Comparison of ENCODE assay signal across 8 mouse cellular contexts in the genomic region with DNA sequence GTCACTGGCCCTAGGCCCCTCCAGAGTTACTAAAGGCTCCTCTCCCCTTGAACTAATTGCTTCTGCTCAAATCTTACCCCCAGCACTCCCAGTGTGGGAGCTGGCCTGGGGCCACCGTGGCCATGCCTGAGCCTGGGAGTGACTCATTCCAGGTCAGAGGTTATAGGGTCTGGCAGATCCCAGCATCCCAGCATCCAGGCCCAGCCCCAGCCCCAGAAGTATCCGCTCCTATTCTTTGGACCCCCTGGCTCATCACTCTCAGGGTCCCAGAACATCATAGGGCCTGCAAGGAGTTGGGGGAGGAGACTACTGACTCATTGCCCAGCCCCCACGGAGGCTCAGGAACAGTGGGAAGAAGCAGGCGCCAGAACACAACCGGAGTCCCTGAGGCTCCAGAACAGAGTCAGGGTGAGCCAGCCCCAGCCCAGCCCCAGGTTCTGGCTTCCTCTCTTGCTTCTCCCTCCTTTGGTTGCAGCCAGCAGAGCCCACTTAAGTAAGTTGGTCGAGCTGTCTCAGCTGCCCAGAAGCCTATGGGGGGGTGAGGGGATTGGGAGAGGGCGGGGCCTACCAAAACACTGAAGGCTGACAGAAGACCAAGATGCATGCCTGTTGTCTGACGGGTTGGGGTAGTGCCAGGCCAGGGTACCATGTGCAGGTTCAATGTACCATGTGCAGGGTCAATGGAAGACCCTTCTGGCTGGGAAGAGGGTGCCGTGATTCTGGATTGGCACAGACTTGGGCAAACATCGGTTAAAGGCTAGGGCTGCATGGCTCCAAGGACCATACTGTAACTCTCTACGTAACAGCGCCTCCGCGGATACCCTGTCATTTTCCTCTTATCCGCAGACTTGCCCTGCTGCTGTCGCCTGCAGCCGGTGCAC.
DNase-seq lines count a peak whose midpoint lies in the region; ATAC-seq and TF ChIP-seq lines count a peak whose summit lies in the region.

No protein-coding gene starts in this region.

- peaks cover 88% of the 10 kb centered on the region for H3K4me1 ChIP-seq in embryonic facial prominence, embryonic 10.5 days
- H3K4me1 ChIP-seq in hindbrain, embryonic 12.5 days = peaks cover 66% of the 10 kb centered on the region

- H3K4me3 ChIP-seq in gastrocnemius, adult 2 months = peak overlapping the region; percentile 66
- peak overlapping the region; percentile 72 for H3K4me3 ChIP-seq in embryonic facial prominence, embryonic 10.5 days
- H3K4me3 ChIP-seq in hindbrain, embryonic 12.5 days = peak overlapping the region; percentile 53

- H3K4me2 ChIP-seq in hindbrain, embryonic 12.5 days (replicated peaks) = peak overlapping the region; percentile 82

- no peaks in the 10 kb centered on the region for H3K9me3 ChIP-seq in embryonic facial prominence, embryonic 10.5 days
- H3K9me3 ChIP-seq in hindbrain, embryonic 12.5 days (replicated peaks) = no peaks in the 10 kb centered on the region

- WGBS in embryonic facial prominence, embryonic 10.5 days = 2% methylated on average over 17 of the region's 17 CpGs
- 2% methylated on average over 17 of the region's 17 CpGs for WGBS in hindbrain, embryonic 12.5 days

- H3K27me3 ChIP-seq in embryonic facial prominence, embryonic 10.5 days (replicated peaks; ENCODE audit: low read depth, poor library complexity, severe bottlenecking) = no peaks in the 10 kb centered on the region
- no peaks in the 10 kb centered on the region for H3K27me3 ChIP-seq in hindbrain, embryonic 12.5 days

- peak overlapping the region; percentile 72 for H3K27ac ChIP-seq in gastrocnemius, adult 2 months
- H3K27ac ChIP-seq in embryonic facial prominence, embryonic 10.5 days (replicated peaks) = peak overlapping the region; percentile 97
- peak overlapping the region; percentile 97 for H3K27ac ChIP-seq in hindbrain, embryonic 12.5 days

- DNase-seq in gastrocnemius, adult 2 months = peak; percentile 58
- DNase-seq in gastrocnemius, adult 18-20 months (ENCODE audit: low spot score) = no peak
- peak; percentile 40 for DNase-seq in CD4-positive, CD25-positive, alpha-beta regulatory T cell, adult 2 months (ENCODE audit: low read depth, low spot score)
- DNase-seq in embryonic facial prominence, embryonic 10.5 days (ENCODE audit: low spot score) = peak; percentile 66
- peak; percentile 56 for DNase-seq in mesoderm, embryonic 11.5 days (ENCODE audit: low read depth, low spot score)
- DNase-seq in cerebellum, adult 9-11 months = no peak

- intact Hi-C loops in gastrocnemius, adult 2 months (cut with DNase I) = no loop called here

- TF ChIP-seq CTCF in gastrocnemius, adult 2 months (IDR thresholded peaks at IDR 0.05) = no peak

- peak; percentile 58 for ATAC-seq in hindbrain, embryonic 12.5 days (ENCODE audit: low FRiP score)
- no peak for ATAC-seq in inflammation-experienced regulatory T-cells, adult 6 months

- peak overlapping the region; percentile 84 for H3K9ac ChIP-seq in hindbrain, embryonic 12.5 days

- H3K36me3 ChIP-seq in embryonic facial prominence, embryonic 10.5 days (replicated peaks) = peaks cover 34% of the 10 kb centered on the region
- H3K36me3 ChIP-seq in hindbrain, embryonic 12.5 days = no peaks in the 10 kb centered on the region

Comparison
In these comparisons a context has a peak if more than half of its experiments do, and no peak if none do; other contexts are left out.
1. DNase-seq: peak in gastrocnemius, adult 2 months (single experiment), CD4-positive, CD25-positive, alpha-beta regulatory T cell, adult 2 months (single experiment), embryonic facial prominence, embryonic 10.5 days (single experiment) and mesoderm, embryonic 11.5 days (single experiment); none in gastrocnemius, adult 18-20 months (single experiment) and cerebellum, adult 9-11 months (single experiment).
2. Peak in every context shown above with its lines, with median percentiles within 50 percentile points of each other: H3K27ac ChIP-seq and H3K4me3 ChIP-seq.